Mouse (Mus musculus) forebrain, embryonic 10.5 days (tissue): ENCODE data around the gene Bcl7c. TPM values are rescaled to one million over a fixed set of nuclear protein-coding genes. Genes with fewer than 3 reads are reported as not detected.
"Not testable (repeated sequence)": the region's sequence is repeated elsewhere in the genome, so short reads cannot be mapped to it uniquely, and the experiment has no call there.

Source experiments
- DNase-seq: peaks from one replicate; pipeline ENCODE4 v3.0.0-alpha.2; 2017; ENCODE audit warnings: low spot score; ENCODE audit errors: extremely low spot score
- H3K27ac ChIP-seq: fragments of 300-500 bp; sonication (generic); 2 replicates; pipeline ENCODE4 v1.5.1; 2016; ENCODE audit warnings: mild to moderate bottlenecking
- H3K27me3 ChIP-seq: fragments of 300-500 bp; sonication (generic); 2 replicates; pipeline ENCODE4 v1.6.1; 2016; ENCODE audit warnings: mild to moderate bottlenecking; ENCODE audit not compliant: poor library complexity, severe bottlenecking
- H3K36me3 ChIP-seq: fragments of 300-500 bp; sonication (generic); replicated peaks from 2 replicates; pipeline ENCODE4 v1.6.1; 2016; ENCODE audit warnings: mild to moderate bottlenecking, moderate library complexity
- H3K4me1 ChIP-seq: fragments of 300-500 bp; sonication (generic); 2 replicates; pipeline ENCODE4 v1.6.1; 2016
- H3K4me3 ChIP-seq: fragments of 300-500 bp; sonication (generic); 2 replicates; pipeline ENCODE4 v1.5.1; 2016; ENCODE audit warnings: mild to moderate bottlenecking, moderate library complexity
- H3K9me3 ChIP-seq: fragments of 300-500 bp; sonication (generic); 2 replicates; pipeline ENCODE4 v1.6.1; 2016; ENCODE audit warnings: mild to moderate bottlenecking, moderate library complexity
- WGBS: fragments of 180-500 bp; shearing (Covaris S2); methylation state at CpG from one replicate; pipeline ENCODE4 v1.1.7; 2016; 5-methylcytosine and 5-hydroxymethylcytosine counted together
- polyA plus RNA-seq: library from polyadenylated mRNA; unstranded; fragments of >200 nt; fragmentation: Nextera tagmentation; extraction: Ambion mirVana; gene quantifications from 2 replicates; pipeline ENCODE4 v1.2.1, GENCODE M21; 2016

The Bcl7c gene
- polyA plus RNA-seq, 1 experiment from 2014 or later = 50.4 TPM

DNA sequence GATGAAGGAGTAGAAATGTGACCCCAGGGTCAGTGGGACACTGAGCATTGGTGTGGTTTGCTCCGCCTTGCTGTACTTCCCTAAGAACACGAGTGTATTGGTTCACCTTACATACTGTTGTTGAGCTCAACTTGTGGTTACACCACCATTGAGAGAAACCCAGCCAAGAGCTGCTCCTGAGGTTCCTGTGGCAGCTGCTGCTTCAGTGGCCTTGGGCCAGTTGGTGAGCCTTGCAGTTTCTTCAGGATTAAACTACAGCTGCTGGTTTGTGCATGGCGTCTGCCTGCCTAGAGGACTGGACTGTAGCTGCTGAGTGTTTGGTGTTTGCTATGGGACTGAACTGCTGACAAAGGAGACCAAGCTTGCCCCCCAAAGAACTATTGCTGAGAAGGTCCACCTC lies 2.7 kb upstream of the Bcl7c start:
- no peaks in the 10 kb centered on the region for H3K27me3 ChIP-seq
- no peak for DNase-seq
- peak overlapping the region; percentile 88 for H3K27ac ChIP-seq
- H3K4me1 ChIP-seq = peaks cover 69% of the 10 kb centered on the region
- H3K36me3 ChIP-seq = peaks cover 9% of the 10 kb centered on the region
- H3K9me3 ChIP-seq = no peaks in the 10 kb centered on the region
- no peak overlapping the region for H3K4me3 ChIP-seq
- WGBS = 75% methylated on average over 3 of the region's 3 CpGs

DNA sequence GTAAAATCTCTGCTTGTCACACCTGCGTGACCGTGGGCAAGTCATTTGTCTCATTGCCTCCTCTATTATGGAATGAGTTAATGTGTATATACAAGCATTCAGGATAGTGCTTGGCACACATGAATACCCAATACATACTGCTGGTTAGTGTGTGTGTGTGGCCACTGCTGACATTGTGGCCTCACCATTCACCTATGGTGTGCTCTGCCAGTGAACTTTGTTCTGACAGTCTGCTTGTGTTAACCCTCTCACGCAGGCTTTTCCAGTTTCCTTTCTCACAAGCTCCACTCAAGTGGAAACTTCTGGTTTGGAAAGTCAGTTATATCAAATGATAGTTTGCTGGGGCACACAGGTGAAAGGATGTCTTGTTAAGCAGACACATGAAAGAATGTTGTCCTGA lies 2.3 kb upstream of the Bcl7c start:
- Histone ChIP-seq H3K27ac (no peak overlapping the region), H3K4me1 (peaks cover 72% of the 10 kb centered on the region)
- 94% methylated on average over 3 of the region's 3 CpGs for WGBS

DNA sequence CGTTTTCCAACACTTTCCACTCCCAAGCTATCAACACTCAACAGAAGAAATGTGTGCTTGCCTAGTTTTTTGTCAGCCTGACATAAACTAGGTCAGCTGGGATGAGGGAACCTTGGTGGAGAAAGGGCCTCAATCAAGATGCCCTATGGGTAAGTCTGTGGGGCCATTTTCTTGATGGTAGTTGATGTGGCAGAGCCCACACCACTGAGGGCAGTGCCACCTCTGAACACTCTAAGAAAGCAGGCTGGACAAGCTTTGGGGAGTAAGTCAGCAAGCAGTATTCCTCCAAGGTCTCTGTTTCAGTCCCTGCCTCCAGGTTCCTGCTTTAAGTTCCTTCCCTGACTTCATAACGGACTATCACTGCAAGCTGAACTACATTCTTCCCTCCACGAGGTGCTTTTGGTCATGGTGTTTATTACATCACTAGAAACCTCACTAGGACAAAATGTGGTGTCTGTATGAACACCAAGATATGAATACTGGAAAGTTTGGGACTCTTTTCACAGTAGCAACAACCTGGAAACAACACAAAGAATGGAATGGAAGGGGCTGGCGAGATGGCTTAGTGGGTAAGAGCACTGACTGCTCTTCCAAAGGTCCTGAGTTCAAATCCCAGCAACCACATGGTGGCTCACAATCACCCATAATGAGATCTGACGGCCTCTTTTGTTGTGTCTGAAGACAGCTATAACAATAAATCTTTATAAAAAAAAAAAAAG lies 687 bp upstream of the Bcl7c start:
- Histone ChIP-seq H3K27ac (peak overlapping the region; percentile 95), H3K36me3 (peaks cover 27% of the 10 kb centered on the region), H3K27me3 (no peaks in the 10 kb centered on the region), H3K9me3 (no peaks in the 10 kb centered on the region), H3K4me1 (peaks cover 65% of the 10 kb centered on the region), H3K4me3 (peak overlapping the region; percentile 68)
- WGBS = 83% methylated on average over 5 of the region's 5 CpGs
- no peak for DNase-seq

More for the DNA sequence above, 2.3 kb upstream of the Bcl7c start:
- Histone ChIP-seq H3K36me3 (peaks cover 14% of the 10 kb centered on the region), H3K27me3 (no peaks in the 10 kb centered on the region), H3K4me3 (no peak overlapping the region), H3K9me3 (no peaks in the 10 kb centered on the region)
- no peak for DNase-seq

DNA sequence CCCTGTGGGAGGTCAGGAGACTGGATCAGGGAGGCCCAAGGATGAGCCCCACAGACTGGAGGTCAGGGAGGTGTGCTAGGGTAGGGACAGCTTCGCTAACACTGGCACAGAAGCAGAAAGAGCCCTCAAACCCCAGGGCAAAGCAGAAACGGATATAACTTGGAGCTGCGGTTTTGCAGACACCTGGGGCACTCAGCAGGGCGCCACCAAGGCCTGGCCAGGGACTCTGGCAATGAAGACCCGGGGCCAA lies 851 bp downstream of the Bcl7c start:
- H3K27ac ChIP-seq = peak overlapping the region; percentile 95
- DNase-seq = no peak
- H3K36me3 ChIP-seq = peaks cover 42% of the 10 kb centered on the region
- H3K4me1 ChIP-seq = peaks cover 52% of the 10 kb centered on the region
- no peaks in the 10 kb centered on the region for H3K27me3 ChIP-seq
- H3K9me3 ChIP-seq = no peaks in the 10 kb centered on the region
- WGBS = under 1% methylated on average over 5 of the region's 5 CpGs
- peak overlapping the region; percentile 68 for H3K4me3 ChIP-seq

DNA sequence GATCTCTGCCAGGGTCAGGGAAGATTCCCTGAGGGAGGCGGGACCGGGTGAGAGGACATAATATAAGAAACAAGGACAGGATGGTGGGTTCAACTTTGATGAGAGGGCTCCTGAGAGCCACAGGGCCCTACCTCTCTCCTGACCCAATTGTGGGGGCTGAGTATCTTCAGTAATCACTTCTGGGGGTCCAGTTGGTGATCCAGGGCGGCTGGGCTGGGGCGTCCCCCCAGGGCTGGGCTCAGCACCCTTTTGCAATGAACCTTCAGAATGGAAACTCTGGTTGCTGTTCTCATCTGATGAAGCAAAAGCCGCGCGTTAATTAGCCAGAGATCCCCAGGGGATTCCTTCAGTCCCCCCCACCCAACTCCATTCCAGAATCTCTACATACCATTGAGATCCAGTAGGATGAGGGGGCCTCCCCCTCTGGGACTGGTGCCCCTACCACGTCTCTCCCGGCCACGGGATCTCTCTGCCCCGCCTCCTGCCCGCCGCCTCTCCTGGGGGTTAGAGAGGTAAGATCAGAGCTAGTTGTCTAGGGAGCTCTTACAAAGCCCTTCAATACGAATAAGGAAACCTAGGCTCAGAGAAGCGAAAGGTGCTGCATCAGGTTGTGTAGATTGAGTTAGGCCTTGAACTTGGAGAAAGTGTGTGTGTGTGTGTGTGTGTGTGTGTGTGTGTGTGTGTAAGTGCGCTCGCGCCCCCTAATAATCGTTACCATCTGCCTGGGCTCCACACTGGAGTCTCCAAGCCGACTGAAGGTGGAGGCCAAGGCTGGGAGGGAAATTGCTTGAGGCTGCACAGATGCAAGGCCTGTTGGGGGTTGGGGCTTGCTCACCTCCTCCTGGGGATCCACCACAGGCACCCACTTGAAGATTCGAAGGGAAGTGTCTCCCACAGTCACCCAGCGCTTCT lies 1.4 kb downstream of the Bcl7c start:
- H3K4me3 ChIP-seq = peak overlapping the region; percentile 68
- no peaks in the 10 kb centered on the region for H3K27me3 ChIP-seq
- H3K9me3 ChIP-seq = no peaks in the 10 kb centered on the region
- DNase-seq = peak; percentile 41
- H3K27ac ChIP-seq = peak overlapping the region; percentile 95
- H3K4me1 ChIP-seq = peaks cover 46% of the 10 kb centered on the region
- peaks cover 48% of the 10 kb centered on the region for H3K36me3 ChIP-seq
- WGBS = 25% methylated on average over 22 of the region's 22 CpGs

DNA sequence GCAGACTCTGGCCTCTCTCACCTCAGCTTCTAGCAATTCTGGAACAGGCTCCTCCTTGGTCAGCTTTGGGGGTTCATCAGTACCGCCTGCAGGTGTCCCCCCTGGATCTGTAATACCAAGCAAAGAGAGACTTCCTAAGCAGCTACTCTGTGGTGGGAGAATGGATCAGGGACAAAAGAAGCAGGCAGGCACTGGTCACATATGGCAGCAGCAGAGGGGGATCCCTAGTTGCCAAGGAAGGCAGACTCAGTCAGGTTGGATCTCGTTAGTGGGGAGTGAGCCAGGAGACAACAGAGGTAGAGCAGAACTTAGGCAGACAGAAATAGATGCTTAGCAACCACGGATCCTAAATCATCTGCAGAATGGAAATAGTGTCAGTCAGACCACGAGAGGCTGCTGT lies 3.0 kb downstream of the Bcl7c start:
- Histone ChIP-seq H3K4me1 (peaks cover 30% of the 10 kb centered on the region), H3K27ac (no peak overlapping the region), H3K4me3 (no peak overlapping the region), H3K36me3 (peaks cover 58% of the 10 kb centered on the region), H3K27me3 (no peaks in the 10 kb centered on the region), H3K9me3 (no peaks in the 10 kb centered on the region)
- DNase-seq = no peak
- WGBS = 76% methylated on average over 4 of the region's 4 CpGs

DNA sequence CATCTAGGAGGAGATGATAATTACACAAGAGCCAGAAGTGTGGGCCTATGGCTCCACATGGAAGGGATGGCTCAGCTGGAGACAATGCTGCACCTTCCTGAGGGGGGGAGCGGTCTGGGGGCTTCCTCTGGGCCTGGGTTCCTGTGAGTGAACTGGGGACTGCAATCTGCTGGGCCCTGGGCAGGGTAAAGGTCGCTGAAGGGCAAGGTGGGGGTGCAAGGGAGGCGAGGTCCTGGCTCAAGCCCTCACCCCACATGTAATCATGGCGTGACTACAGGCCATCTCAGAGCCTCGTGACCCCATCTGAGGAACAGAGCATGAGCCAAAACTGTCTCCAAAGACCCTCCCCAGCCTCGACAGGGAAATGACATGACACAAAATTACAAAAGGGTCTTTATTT lies 4.1 kb downstream of the Bcl7c start:
- peaks cover 69% of the 10 kb centered on the region for H3K36me3 ChIP-seq

DNA sequence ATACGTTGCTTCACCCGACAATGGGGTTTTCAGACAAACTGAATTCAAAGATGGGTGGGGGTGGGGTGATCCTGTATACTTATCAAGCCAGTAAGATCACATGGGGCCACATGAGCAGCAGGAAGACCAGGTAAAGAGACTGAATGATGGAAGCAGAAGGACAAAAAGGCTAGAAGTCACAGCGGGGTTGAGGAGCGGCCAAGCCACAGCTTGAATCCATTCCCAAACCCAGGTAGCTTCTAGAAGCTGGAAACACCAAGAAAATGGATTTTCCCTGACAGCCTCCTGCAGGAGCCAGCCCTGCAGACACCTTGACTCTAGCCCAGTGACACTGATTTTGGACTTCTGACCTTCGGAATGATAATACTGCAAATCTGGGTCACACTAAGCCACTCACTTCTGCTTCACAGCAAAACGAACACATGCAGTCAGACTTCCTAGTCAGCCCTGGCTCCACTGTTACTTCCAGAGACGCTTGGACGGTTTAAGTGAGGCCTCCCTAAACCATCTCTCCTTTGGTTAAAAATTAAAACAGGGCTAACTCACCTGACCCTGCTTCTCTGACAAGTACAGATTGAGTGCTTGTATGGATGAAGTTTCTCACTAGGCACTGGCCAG lies 5.1 kb downstream of the Bcl7c start:
- Histone ChIP-seq H3K4me3 (no peak overlapping the region), H3K36me3 (peaks cover 75% of the 10 kb centered on the region), H3K27ac (no peak overlapping the region), H3K27me3 (no peaks in the 10 kb centered on the region), H3K9me3 (no peaks in the 10 kb centered on the region), H3K4me1 (peaks cover 20% of the 10 kb centered on the region)
- DNase-seq = no peak
- WGBS = 91% methylated on average over 8 of the region's 8 CpGs

More for the DNA sequence above, 4.1 kb downstream of the Bcl7c start:
- no peak overlapping the region for H3K4me3 ChIP-seq
- 80% methylated on average over 6 of the region's 6 CpGs for WGBS
- H3K27ac ChIP-seq = no peak overlapping the region
- H3K4me1 ChIP-seq = peaks cover 28% of the 10 kb centered on the region
- H3K27me3 ChIP-seq = no peaks in the 10 kb centered on the region
- no peaks in the 10 kb centered on the region for H3K9me3 ChIP-seq
- no peak for DNase-seq

DNA sequence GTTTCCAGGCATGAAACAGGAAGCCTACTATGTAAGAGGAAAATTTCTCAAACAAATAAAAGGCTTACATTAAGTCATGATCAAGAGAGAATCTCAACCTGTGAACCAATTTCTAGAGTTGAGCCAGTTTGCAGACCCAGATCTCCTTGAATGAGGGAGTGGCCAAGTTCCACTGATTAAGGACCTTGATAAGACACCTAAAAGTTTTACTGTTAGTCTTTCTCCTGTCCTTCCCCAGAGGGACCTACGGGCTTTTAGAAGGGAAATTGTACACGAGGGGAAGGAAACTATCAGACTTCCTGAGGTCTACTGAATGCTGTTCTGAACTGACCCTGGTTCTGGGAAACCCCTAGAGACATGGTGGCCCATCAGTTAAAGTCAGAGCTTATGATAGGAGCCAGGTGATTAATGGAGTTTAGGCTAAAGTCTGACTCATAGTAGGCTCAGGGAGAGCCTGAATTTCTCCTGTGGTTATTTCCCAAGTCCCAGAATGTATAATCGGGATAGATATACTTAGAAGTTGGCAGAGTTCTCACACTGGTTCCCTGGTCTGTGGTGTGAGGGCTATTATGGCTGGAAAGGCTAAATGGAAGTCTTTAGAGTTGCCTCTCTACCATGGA lies 7.9 kb downstream of the Bcl7c start:
- Histone ChIP-seq H3K27me3 (no peaks in the 10 kb centered on the region), H3K4me3 (no peak overlapping the region), H3K27ac (no peak overlapping the region), H3K36me3 (peaks cover 62% of the 10 kb centered on the region), H3K4me1 (no peaks in the 10 kb centered on the region), H3K9me3 (no peaks in the 10 kb centered on the region)
- no peak for DNase-seq
- WGBS = 95% methylated on average over 3 of the region's 3 CpGs

DNA sequence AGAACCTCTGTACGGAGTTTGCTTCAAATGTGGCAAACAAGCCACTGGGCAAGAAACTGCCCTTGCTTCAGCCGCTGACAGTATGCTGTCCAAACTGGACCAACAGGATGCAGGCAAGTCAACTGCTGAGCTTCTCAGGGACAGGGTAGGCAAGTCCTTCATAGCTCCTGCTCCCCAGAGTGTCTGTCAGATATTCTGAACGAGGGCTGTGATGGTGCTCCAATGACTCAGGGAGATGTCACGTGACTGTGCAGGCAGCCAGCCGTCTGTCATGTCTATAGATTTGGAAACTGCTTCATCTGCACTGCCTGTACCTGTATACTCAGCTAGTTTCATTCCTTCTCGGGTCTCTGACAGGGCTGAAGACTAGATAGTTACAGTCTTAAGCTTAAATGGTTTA lies 9.7 kb downstream of the Bcl7c start:
- H3K9me3 ChIP-seq = no peaks in the 10 kb centered on the region
- H3K27ac ChIP-seq = no peak overlapping the region
- no peaks in the 10 kb centered on the region for H3K4me1 ChIP-seq
- WGBS = 86% methylated on average over 6 of the region's 6 CpGs
- H3K27me3 ChIP-seq = no peaks in the 10 kb centered on the region
- H3K36me3 ChIP-seq = peaks cover 54% of the 10 kb centered on the region
- no peak overlapping the region for H3K4me3 ChIP-seq
- DNase-seq = no peak

DNA sequence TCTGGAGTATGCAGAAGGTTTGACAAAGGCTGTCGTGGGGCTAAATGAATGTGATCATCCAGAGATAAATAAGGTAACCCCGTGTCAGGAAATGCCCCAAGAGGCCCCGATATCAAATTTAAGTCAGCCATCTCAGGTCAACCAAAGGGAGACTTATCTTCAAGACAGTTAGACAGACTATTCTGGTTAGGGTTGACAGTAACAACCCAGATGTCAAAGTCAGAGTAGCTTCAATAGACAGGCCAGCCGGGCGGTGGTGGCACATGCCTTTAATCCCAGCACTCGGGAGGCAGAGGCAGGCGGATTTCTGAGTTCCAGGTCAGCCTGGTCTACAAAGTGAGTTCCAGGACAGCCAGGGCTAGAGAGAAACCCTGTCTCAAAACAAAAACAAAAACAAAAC lies 15.0 kb downstream of the Bcl7c start:
- not testable (repeated sequence) for H3K4me3 ChIP-seq, H3K27ac ChIP-seq, H3K27me3 ChIP-seq, H3K4me1 ChIP-seq, DNase-seq, H3K9me3 ChIP-seq
- H3K36me3 ChIP-seq = peaks cover 17% of the 10 kb centered on the region
- WGBS = 93% methylated on average over 7 of the region's 7 CpGs

DNA sequence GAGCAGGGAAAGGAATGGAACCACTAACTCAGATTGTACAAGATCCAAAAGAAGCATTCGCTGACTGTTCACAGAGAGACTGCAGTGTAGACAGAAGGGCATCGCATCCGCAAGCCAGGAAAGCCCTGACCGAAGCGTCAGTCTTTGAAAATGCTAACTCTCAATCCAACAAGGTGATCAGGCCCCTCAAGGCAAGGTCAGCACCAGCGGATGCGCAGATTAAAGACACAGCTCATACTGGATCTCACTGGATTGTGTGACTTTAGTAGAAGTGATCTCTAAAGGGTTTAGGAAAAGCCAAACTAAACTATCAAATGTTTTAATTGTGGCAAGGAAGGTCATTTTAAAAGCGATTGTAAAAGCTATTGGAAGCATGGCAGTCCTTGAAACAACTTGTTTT lies 15.4 kb downstream of the Bcl7c start:
- WGBS = 95% methylated on average over 8 of the region's 8 CpGs
- Histone ChIP-seq H3K9me3 (no peaks in the 10 kb centered on the region), H3K4me3 (no peak overlapping the region), H3K36me3 (peaks cover 16% of the 10 kb centered on the region), H3K27ac (no peak overlapping the region), H3K27me3 (no peaks in the 10 kb centered on the region), H3K4me1 (peaks cover 10% of the 10 kb centered on the region)
- no peak for DNase-seq
